Mouse (Mus musculus) lung, adult 2 months (tissue): Measurements from ENCODE around the gene Cdh23. TPM values are rescaled to one million over a fixed set of nuclear protein-coding genes. Genes with fewer than 3 reads are reported as not detected.
A peak's percentile ranks its signal among the peaks of the same experiment; 100 is the strongest.

ENCODE experiments used
- DNase-seq: peaks from one replicate; pipeline ENCODE4 v3.0.0; 2022
- H3K4me1 ChIP-seq: fragments of 200-500 bp; 2 replicates; pipeline ENCODE4 v1.6.1; 2011; ENCODE audit warnings: low read length; ENCODE audit not compliant: control insufficient read depth, insufficient read depth
- H3K4me3 ChIP-seq: fragments of 200-500 bp; replicated peaks from 2 replicates; pipeline ENCODE3; 2011; ENCODE audit warnings: low read depth, mild to moderate bottlenecking, control low read depth, low read length; ENCODE audit errors: extremely low read depth
- CTCF ChIP-seq: fragments of 200-500 bp; IDR thresholded peaks from 2 replicates; pipeline ENCODE4 v1.5.1; 2011; ENCODE audit warnings: mild to moderate bottlenecking, low read length, control low read depth; ENCODE audit not compliant: insufficient read depth
- POLR2A ChIP-seq: fragments of 200-500 bp; IDR thresholded peaks from 2 replicates; pipeline ENCODE4 v1.6.1; 2011; ENCODE audit warnings: low read depth, mild to moderate bottlenecking, control low read depth, low read length, borderline replicate concordance; ENCODE audit errors: extremely low read depth
- WGBS: fragments of 180-500 bp; shearing (Covaris S2); methylation state at CpG from one replicate; pipeline ENCODE4 v1.1.7; 2018; 5-methylcytosine and 5-hydroxymethylcytosine counted together
- polyA plus RNA-seq: library from polyadenylated mRNA; depleted of rRNA; stranded (reverse); fragments of >200 nt; gene quantifications from 2 replicates; pipeline ENCODE4 v1.2.3, GENCODE M21; 2012

Cdh23 gene
- polyA plus RNA-seq, 1 experiment, result 0.78 TPM

DNA sequence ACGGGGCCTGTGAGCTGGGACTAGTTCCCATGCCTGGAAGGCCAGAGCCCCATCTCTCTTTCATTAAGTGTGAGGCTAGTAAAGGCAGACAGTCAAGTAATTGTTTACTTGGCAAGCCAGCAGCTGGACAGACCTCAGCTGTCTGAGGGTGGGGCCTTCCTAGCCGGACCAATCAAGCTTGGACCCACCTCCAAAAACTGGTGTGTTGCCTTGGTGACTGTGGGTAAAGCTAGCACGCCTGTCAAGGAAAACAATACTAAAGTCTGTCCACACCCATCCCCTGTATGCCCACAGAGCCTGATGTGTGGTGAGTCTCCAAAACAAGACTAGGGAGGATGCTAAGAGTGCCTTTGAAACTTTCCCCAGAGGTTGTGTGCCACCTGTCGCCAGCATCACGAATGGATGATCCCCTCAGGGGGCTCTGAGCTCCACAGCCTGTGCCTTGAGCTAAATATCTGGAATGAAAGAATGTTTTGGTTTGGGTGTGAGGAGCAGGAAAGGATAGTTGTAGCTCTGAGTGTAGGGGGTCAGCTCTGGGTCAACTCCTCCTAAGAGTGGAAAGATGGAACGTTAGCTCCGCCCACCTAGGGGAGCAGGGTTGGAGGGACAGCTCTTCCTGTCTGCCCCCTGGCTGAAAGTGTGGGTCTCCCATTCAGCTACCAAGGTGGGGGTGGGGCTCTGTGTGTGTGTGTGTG is 344.4 kb downstream of the Cdh23 start:
- peak; percentile 52 for DNase-seq
- H3K4me1 ChIP-seq, result peaks cover 25% of the 10 kb centered on the region
- TF ChIP-seq POLR2A (peak; percentile 41; the same call in 1 of the 2 replicates), CTCF (no peak)
- 16% methylated on average over 7 of the region's 7 CpGs for WGBS
- no peak overlapping the region for H3K4me3 ChIP-seq

DNA sequence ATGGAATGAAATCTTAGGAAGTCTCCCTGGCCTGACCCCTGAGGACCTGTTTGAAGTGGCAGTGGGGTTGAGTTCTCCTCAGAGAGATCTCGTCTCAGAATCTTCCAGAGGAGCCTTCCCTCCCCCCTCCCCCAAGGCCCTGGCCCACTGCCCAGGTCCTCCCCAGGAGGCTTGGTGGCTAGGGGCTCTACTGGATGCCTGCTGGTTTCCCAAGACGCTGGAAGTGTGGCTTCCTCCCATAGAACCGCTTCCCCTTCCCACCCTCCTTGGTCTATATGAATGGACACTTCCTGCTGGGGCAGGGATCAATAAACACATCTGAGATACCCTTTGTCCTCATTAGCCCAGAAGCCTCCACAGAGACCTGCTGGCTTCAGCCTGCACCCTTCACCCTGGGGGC is 345.0 kb downstream of the Cdh23 start:
- Histone ChIP-seq H3K4me1 (peaks cover 28% of the 10 kb centered on the region), H3K4me3 (no peak overlapping the region)
- WGBS, result 11% methylated on average over 3 of the region's 3 CpGs
- no peak for DNase-seq
- TF ChIP-seq CTCF, result no peak
- TF ChIP-seq POLR2A, result no peak

DNA sequence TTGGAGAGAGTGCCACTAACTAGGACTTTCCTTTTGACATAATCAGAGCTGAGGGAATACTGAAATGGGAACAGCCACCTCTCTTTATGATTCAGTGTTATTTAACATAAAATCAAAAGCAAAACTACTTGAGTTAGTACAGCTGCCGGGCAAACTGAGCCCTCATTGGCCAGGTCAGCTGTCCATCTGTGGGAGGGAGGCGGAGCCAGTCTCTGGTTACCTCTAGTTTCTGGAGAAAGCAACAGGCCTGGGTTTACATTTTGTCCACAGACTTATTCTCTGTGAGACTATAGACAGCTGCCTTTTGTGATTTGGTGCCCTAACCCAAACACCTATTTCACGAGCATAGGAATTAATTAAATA is 345.5 kb downstream of the Cdh23 start:
- TF ChIP-seq CTCF, result no peak
- TF ChIP-seq POLR2A, result no peak
- 10% methylated on average over 3 of the region's 3 CpGs for WGBS
- H3K4me1 ChIP-seq, result peaks cover 29% of the 10 kb centered on the region
- DNase-seq, result peak; percentile 97
- peak overlapping the region; percentile 55 for H3K4me3 ChIP-seq

GRCm38 (mm10) chr10:60350077-60350804 is 346.0 kb downstream of the Cdh23 start:
- Histone ChIP-seq H3K4me1 (peaks cover 29% of the 10 kb centered on the region), H3K4me3 (peak overlapping the region; percentile 55)
- WGBS, result 35% methylated on average over 5 of the region's 5 CpGs
- no peak for TF ChIP-seq CTCF
- no peak for DNase-seq

- DNase-seq, result no peak
- 72% methylated on average over 5 of the region's 5 CpGs for WGBS
- H3K4me1 ChIP-seq, result peaks cover 29% of the 10 kb centered on the region
- H3K4me3 ChIP-seq, result no peak overlapping the region
- TF ChIP-seq CTCF, result no peak
- no peak for TF ChIP-seq POLR2A
Observed at GRCm38 (mm10) chr10:60349644-60350043, 346.6 kb downstream of the Cdh23 start.

DNA sequence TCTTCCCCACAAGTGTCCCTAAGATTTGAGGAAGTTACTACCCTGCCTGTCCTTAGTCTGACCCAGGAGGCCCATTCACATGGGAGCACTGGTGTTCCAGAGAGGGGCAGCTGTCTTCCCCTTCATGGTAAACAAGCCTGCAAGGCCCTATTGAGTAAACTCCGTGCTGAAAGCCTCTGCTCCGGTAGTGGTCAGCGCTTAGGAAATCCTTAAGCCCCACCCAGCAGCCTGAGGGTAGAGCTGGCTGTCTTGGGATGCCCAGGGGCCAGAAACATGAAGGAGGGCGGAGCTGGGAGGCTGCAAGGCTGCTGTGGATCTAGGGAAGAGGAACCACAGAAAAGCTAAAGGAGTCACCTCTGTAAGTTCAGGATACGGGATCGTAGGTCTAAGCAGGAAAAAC is 347.2 kb downstream of the Cdh23 start:
- 27% methylated on average over 6 of the region's 6 CpGs for WGBS
- peaks cover 29% of the 10 kb centered on the region for H3K4me1 ChIP-seq
- H3K4me3 ChIP-seq, result peak overlapping the region; percentile 7
- peak; percentile 58 for DNase-seq
- TF ChIP-seq POLR2A (peak; percentile 39; the same call in 1 of the 2 replicates), CTCF (no peak)

DNA sequence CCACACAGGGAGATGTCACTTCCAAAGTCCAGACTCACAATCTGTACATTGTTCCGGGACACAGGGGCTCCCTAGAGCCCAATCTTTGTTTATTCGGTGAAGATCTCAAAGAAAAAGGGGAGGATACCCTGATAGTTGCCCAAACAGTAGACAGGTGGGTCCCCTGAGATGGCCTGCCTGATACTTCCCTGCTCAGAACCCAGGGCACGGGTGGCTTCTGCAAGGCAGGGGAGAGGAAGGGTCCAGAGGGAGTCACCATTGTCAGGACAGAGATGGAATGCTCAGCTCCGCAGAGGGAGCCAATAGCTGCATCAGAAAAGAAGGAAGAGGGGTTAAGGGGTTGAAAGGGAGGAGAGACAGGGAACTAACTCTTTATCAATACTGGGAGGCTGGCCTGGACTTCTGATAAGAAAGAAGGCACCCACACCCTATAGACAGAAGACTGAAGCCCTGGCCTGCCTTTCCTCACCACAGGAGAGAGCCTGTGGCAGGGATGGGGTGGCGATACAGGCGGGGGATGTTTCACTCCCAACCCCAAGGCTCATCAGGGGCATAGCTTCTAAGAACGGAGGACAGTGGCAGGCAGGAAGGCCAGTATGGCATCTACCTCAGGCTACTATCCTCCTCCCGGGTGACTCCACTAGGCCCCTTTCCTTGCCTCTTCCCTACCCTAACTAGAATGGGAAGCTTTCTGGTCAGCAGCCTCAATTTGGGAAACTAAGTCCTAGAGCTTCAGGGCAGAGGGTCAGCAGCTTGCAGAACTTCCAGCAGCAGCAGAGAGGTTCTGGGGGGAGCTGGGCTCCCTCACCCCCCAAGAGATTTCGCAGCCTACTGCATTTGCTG is 348.3 kb downstream of the Cdh23 start:
- WGBS, result 49% methylated on average over 9 of the region's 9 CpGs
- Histone ChIP-seq H3K4me1 (peaks cover 27% of the 10 kb centered on the region), H3K4me3 (peak overlapping the region; percentile 77)
- TF ChIP-seq CTCF (no peak), POLR2A (no peak)
- no peak for DNase-seq

DNA sequence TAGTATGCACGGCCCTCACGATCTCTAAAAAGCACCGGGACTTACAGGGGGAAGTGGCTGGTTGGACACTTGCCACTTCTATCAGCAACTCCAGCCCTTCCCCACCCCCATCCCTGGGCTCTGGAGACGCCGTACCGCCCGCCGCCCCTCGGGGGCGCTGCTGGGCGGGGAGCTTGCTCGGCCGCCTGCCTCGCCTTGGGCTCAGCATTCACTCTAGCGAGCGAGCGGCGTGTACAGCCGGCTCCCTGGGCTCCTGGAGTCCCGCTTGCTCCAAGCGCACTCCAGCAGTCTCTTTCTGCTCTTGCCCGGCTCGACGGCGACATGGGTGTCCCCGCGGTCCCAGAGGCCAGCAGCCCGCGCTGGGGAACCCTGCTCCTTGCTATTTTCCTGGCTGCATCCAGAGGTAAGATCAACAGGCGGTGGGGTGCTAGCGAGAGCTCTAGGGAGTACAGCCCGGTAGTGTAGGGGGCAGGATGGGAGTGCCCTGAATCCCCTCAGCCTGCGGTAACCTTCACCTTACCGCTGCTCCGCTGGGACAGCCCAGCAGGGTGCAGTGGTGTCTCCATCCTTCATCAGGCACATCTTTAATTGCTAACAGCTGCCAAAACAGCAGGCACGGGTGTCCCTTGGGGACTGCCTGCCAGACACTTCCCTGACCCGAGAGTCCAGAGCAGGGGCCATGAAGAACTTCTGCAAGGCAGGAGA is 349.4 kb downstream of the Cdh23 start, which contains the start of gene Vsir:
TSS of gene Vsir (plus strand) at position 151 of the 705 bp plus-strand sequence.
- under 1% methylated on average over 37 of the region's 37 CpGs for WGBS
- TF ChIP-seq CTCF, result peak; percentile 52
- peak; percentile 79; the same call in 1 of the 2 replicates for TF ChIP-seq POLR2A
- DNase-seq, result peak; percentile 85
- Histone ChIP-seq H3K4me1 (peaks cover 20% of the 10 kb centered on the region), H3K4me3 (peak within 1 kb of the TSS; percentile 77)

DNA sequence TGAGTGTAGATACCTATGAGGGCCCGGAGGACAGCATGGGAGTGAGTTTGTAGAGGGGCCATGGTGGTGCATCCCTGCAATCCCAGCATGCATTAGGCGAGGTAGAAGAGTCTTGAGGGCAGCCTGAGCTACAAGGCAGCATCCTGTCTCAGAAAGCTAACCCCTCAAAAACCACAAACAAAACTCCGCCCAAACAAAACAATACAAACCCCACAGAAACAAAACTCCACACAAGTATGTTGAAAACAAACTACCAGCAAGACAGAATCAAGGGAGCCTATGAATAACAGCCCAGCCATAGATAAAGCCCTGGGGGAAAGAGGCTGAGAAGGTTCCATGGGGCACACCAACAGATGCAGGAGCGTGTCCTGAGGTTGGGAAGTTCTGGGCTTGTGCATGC is 350.2 kb downstream of the Cdh23 start:
- TF ChIP-seq CTCF, result no peak
- TF ChIP-seq POLR2A, result no peak
- DNase-seq, result no peak
- Histone ChIP-seq H3K4me1 (peaks cover 15% of the 10 kb centered on the region), H3K4me3 (no peak overlapping the region)
- 72% methylated on average over 4 of the region's 4 CpGs for WGBS
